Mouse (Mus musculus) CH12.LX (cell line): ENCODE data around the gene Racgap1.

ENCODE experiments used
- CTCF ChIP-seq, 2 experiments: IDR thresholded peaks in 1 of 2; conservative IDR thresholded peaks in 1 of 2; 2 replicates each; pipeline ENCODE4 v1.5.1; 2011 to 2012; ENCODE audit warnings: low read depth in 2 of 2, low read length in 2 of 2, improper control_type of control experiment in 1 of 2, inconsistent platforms in 1 of 2, mild to moderate bottlenecking in 1 of 2, moderate library complexity in 1 of 2
- EP300 ChIP-seq: IDR thresholded peaks from 2 replicates; pipeline ENCODE4 v1.6.1; 2011; ENCODE audit warnings: low read length, improper control_type of control experiment
- JUND ChIP-seq: conservative IDR thresholded peaks from 2 replicates; pipeline ENCODE4 v1.6.1; 2011; ENCODE audit warnings: low read depth, low read length, improper control_type of control experiment
- POLR2A ChIP-seq: IDR thresholded peaks from 2 replicates; pipeline ENCODE4 v1.6.1; 2011; ENCODE audit warnings: low read depth, mild to moderate bottlenecking, improper control_type of control experiment, low read length
- POLR2AphosphoS2 ChIP-seq: IDR thresholded peaks from 2 replicates; pipeline ENCODE4 v1.6.1; 2011; ENCODE audit warnings: low read depth, low read length, improper control_type of control experiment
- TBP ChIP-seq: conservative IDR thresholded peaks from 2 replicates; pipeline ENCODE4 v1.6.1; 2011; ENCODE audit warnings: low read depth, low read length, improper control_type of control experiment

DNA sequence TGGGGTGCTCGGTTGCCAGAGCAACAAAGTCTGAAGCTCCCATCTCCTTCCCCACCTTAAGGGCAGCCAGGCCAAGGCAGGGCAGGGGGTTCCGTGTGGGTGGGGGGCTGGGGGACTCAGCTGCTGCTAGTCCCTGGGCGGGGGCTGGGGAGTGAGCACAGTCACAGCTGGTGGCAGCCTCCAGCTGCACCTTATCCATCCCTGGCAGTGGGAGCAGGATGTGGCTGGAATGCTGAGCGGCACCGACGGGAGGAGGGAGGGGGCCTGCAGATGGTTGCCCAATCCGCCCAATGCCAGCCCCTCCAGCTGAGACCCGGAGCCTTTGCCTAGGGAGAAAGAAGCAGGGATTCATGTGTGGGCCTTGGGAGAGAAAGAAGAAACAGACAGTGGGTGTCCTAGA, 25.6 kb upstream of the Racgap1 start:
- no peak for TF ChIP-seq EP300
- no peak for TF ChIP-seq TBP
- TF ChIP-seq POLR2AphosphoS2, result no peak
- no peak for TF ChIP-seq JUND
- no peak for TF ChIP-seq CTCF (conservative IDR thresholded peaks at IDR 0.05 in 1 of 2, IDR thresholded peaks at IDR 0.05 in 1 of 2; ENCODE audit: low read depth in 2 of 2, low read length in 2 of 2)
- TF ChIP-seq POLR2A, result no peak
